Mouse (Mus musculus): ENCODE results near the gene Il23r. TPM values are rescaled to one million over a fixed set of nuclear protein-coding genes. Genes with fewer than 3 reads are reported as not detected.
A peak's percentile ranks its signal among the peaks of the same experiment; 100 is the strongest.
"Not testable (repeated sequence)": the region's sequence is repeated elsewhere in the genome, so short reads cannot be mapped to it uniquely, and the experiment has no call there.

Gene Il23r
- polyA plus RNA-seq (2016; fragmentation: Nextera tagmentation; extraction: Ambion mirVana): not detected in 2 replicates

DNA sequence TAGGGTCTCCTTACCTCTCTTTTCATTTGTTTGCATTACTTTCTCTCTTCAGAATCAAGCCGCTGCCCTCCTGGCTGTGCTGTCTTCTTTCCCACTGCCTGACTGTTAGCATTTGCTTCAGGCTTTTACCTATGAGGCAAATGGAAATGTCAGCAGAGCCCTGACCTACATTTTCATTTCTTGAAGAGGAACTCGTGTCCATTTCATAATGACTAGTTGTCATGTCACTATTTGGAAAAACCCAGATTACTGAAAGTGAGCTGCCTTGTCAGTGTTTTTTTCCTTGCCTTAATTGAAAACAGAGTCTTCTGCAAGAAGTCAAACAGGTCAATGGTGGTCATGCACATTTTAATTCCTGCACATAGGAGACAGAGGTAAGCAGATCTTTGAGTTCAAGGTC, at the start of gene Il23r:
Gene Il23r, minus strand, starts transcription at position 101 of the 400 bp plus-strand sequence.
- H3K4me1 ChIP-seq: no peaks in the 10 kb centered on the region
- H3K9me3 ChIP-seq (replicated peaks): no peaks in the 10 kb centered on the region
- WGBS: 81% methylated on average over 2 of the region's 2 CpGs
- no peak for DNase-seq (ENCODE audit: low spot score)
- H3K4me3 ChIP-seq: no peak within 1 kb of the TSS
- H3K27me3 ChIP-seq (ENCODE audit: low read depth, poor library complexity, severe bottlenecking): no peaks in the 10 kb centered on the region
- no peak within 1 kb of the TSS for H3K27ac ChIP-seq
- H3K36me3 ChIP-seq: no peaks in the 10 kb centered on the region

DNA sequence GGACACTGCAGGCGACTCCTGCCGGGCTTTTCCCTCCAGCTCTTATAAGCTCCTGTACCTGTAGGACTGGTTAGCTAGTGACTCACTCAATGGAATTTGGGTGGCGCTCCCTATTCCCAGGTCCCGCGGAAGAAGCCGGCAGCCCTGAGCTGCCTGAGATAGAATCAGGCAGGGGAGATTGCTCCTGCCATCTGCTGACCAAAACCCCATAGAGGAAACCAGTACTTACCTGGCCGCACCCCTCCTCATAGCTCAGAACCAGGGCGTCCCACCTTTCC, 44.1 kb upstream of the Il23r start, which contains the start of gene Tacstd2:
Gene Tacstd2, minus strand, starts transcription at position 20 of the 278 bp plus-strand sequence.
- DNase-seq (ENCODE audit: low spot score): peak; percentile 36
- 4% methylated on average over 8 of the region's 8 CpGs for WGBS

DNA sequence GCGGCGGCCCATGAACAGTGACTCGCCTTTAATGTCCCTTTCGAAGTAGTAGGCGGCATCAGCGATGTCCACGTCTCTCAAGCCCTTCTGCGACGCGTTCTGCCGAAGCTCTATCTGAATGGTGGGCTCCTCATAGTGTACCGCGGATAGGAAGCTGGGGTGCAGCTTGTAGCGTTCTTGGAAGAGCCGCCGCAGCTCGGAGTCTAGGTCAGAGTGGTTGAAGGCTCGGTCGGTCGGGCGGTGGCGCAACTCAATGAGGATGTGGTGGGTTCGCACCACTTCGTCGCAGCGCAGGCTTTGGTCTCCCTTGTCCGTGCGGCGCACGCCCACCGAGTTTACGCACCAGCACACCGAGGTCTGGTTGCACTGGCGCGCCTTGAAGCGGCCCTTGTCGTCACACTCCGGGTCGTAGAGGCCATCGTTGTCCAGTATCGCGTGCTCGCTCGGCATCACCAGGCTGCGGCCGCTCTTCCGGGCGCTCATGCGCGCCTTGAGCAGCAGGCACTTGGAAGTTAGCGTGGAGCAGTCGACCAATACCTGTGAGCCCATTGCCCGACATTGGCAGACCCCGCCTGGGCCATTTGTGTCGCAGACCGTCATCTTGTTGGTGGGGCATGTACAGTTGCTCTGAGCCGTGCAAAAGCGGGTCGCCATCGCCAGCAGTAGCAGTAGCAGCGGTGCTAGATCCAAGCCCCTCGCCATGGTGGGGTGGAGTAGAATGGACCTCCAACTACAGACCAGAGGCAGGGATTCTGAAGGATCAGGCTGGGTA, 43.5 kb upstream of the Il23r start:
- no peak overlapping the region for H3K27ac ChIP-seq

More for the DNA sequence above, 44.1 kb upstream of the Il23r start, which contains the start of gene Tacstd2:
- Histone ChIP-seq H3K27me3 (ENCODE audit: low read depth, poor library complexity, severe bottlenecking) (peaks cover 72% of the 10 kb centered on the region), H3K9me3 (replicated peaks) (no peaks in the 10 kb centered on the region), H3K4me3 (peak within 1 kb of the TSS; percentile 51), H3K36me3 (no peaks in the 10 kb centered on the region), H3K27ac (no peak within 1 kb of the TSS), H3K4me1 (peaks cover 22% of the 10 kb centered on the region)

DNA sequence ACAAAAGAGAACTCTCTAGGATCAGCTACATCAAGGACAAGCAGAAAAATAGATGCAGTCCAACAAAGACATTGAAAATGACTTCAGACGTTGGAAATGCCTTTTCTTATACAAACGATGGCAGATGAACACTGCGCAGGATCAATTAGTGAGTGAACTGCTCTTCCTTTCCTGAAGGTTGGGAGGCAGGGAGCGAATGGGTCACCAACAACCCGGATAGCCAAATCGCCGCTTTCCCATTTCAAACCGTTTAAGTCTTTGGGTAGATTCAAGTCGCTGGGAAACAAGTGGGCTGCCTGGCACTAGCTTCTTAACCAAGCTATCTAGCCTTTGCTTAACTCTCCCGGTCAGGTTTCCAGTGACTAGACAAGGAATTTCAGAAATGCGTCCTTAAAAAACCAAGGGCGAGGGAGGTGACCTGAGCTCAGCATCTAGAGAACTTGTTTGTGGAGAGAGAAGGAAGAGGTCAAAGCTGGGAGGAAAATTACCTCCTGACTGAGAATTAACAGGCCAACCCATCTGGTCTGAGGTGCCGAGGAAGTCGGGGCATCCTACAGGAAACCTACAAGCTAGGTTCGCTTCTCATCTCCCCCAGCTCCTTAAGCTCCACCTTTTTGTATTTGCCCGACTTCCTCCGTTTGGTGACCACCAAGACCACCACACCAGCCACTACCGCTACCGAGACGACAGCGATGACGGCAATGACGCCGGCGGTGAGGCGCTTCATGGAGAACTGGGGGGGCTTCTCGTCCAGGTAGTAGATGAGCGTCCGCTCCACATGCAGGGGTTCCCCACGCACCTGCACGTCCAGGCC, 42.7 kb upstream of the Il23r start:
- no peak overlapping the region for H3K27ac ChIP-seq
- no peaks in the 10 kb centered on the region for H3K36me3 ChIP-seq
- DNase-seq (ENCODE audit: low spot score): peak; percentile 35
- H3K27me3 ChIP-seq (ENCODE audit: low read depth, poor library complexity, severe bottlenecking): peaks cover 79% of the 10 kb centered on the region
- 8% methylated on average over 31 of the region's 31 CpGs for WGBS
- H3K4me1 ChIP-seq: peaks cover 22% of the 10 kb centered on the region
- peak overlapping the region; percentile 51 for H3K4me3 ChIP-seq
- H3K9me3 ChIP-seq (replicated peaks): no peaks in the 10 kb centered on the region

More for the DNA sequence above, 43.5 kb upstream of the Il23r start:
- peak; percentile 64 for DNase-seq (ENCODE audit: low spot score)
- H3K27me3 ChIP-seq (ENCODE audit: low read depth, poor library complexity, severe bottlenecking): peaks cover 77% of the 10 kb centered on the region
- no peaks in the 10 kb centered on the region for H3K36me3 ChIP-seq
- H3K4me1 ChIP-seq: peaks cover 22% of the 10 kb centered on the region
- 1% methylated on average over 62 of the region's 62 CpGs for WGBS
- peak overlapping the region; percentile 51 for H3K4me3 ChIP-seq
- H3K9me3 ChIP-seq (replicated peaks): no peaks in the 10 kb centered on the region

DNA sequence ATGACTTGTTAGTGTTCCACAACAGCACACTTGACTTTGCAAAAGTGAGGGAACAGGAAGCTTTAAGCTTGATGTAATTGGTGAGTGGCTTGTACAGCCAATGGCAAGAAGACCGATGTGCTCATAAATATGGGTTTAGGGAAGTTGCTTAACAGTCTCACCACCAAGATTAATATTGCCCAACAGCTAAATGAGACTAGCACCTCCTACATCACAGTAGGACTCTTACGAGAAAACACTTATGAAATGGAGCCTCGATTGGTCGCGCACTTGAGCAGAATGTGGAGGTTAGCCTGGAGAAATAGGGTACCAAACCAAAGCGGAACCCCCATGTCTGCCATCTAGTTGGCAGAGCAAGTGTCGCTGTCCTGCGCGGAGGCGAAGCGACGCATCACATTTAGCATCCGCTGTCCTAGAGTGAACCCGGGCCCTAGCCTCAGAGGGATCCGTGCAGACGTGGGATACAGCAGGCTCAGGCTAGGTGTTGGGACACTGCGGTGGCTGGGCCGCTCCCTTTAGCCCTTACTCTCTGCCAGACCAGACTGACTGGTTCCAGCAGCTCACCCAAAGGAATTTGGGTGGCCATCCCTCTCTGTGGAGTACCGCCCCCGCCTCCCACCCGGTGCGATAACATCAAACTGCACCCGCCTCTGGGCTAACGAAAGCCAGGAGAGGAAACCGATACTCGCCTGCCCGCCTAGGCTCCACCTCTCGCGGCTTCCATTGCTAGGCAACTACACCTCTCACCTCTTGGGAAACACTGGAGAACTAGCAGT, 41.2 kb upstream of the Il23r start:
- Histone ChIP-seq H3K27ac (no peak overlapping the region), H3K4me3 (peak overlapping the region; percentile 44), H3K27me3 (ENCODE audit: low read depth, poor library complexity, severe bottlenecking) (peaks cover 77% of the 10 kb centered on the region), H3K4me1 (peaks cover 22% of the 10 kb centered on the region), H3K9me3 (replicated peaks) (no peaks in the 10 kb centered on the region), H3K36me3 (no peaks in the 10 kb centered on the region)
- DNase-seq (ENCODE audit: low spot score): peak; percentile 67
- 8% methylated on average over 29 of the region's 29 CpGs for WGBS

DNA sequence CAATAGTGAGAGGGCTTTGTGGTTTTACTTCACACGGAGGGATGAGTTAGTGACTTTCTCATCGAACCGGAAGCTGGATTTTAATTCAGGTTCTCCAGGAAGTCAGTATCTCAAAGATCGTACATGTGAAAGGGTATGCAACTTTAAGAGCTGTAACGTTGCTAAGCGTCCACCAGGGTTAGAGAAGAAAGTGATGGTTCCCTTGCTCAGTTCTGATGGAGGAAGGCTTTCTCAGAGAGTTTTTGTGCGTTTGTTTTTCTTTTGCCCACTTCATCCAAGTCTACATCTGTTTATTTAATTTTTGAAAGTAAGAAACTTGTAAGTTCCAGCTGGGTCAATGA, 40.1 kb upstream of the Il23r start:
- H3K36me3 ChIP-seq: no peaks in the 10 kb centered on the region
- H3K4me1 ChIP-seq: peaks cover 22% of the 10 kb centered on the region
- peaks cover 66% of the 10 kb centered on the region for H3K27me3 ChIP-seq (ENCODE audit: low read depth, poor library complexity, severe bottlenecking)
- WGBS: 69% methylated on average over 7 of the region's 7 CpGs
- no peak overlapping the region for H3K27ac ChIP-seq
- no peak overlapping the region for H3K4me3 ChIP-seq
- no peak for DNase-seq (ENCODE audit: low spot score)
- H3K9me3 ChIP-seq (replicated peaks): no peaks in the 10 kb centered on the region

DNA sequence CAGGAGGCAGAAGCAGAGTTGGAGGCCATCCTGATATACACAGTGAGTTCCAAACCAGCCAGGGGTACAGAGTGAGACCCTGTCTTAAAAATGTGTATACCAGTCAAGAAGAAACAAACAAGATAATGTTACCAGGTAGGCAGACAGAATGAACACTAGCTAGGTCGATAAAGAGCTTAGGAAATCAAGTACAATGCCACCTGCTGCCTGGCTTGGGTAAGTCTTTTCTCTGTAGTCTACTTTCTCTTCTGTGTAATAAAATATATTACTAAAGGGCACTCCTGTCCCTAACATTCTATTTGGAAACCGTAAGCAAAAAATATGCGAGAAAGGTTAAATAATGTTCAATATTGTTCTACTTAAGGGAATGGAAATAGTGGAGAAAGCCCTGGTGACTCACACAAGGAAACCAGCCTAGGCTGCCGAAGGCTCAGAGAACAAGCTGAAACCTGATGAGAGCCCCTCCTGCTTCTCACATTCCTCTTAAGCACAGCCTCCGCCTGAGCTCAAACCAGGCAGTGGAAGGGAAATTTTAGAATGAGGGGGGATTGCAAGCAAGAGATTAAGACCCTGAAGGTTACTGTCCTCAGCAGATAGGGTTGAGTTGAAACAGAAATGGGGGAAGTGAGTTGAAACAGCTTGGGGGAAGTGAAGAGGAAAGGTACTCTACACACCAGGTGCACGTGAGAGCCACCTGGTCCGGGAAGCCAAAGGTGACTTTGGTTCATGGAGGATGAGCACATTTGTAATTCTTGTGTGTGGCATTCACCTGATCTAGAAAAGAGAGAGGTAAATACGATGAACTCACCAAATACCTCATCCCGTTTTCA, 39.6 kb upstream of the Il23r start:
- Histone ChIP-seq H3K4me3 (no peak overlapping the region), H3K4me1 (peaks cover 22% of the 10 kb centered on the region), H3K27ac (no peak overlapping the region), H3K27me3 (ENCODE audit: low read depth, poor library complexity, severe bottlenecking) (peaks cover 60% of the 10 kb centered on the region), H3K36me3 (no peaks in the 10 kb centered on the region), H3K9me3 (replicated peaks) (no peaks in the 10 kb centered on the region)
- no peak for DNase-seq (ENCODE audit: low spot score)
- WGBS: 64% methylated on average over 9 of the region's 9 CpGs

DNA sequence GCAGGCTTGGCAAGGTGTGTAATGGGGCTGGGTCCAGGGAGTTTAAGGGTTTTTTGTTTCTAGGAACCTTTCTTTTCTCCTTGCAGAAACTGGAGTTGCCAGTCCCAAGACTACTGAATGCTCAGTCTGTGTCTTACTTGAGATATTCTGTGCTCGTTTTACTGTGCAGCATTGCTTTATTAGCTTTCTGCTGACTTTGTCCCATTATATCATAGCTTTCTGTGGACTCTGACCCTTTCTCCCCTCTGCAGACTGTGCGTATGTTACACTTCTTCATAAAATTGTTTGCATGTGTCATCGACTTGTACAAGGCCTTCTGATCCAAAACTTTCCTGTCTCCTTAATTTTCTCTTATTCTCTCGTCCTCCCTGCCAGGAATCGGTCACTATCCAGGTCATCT, 34.7 kb upstream of the Il23r start:
- H3K4me1 ChIP-seq: no peaks in the 10 kb centered on the region
- H3K27ac ChIP-seq: no peak overlapping the region
- H3K27me3 ChIP-seq (ENCODE audit: low read depth, poor library complexity, severe bottlenecking): peaks cover 12% of the 10 kb centered on the region
- no peak overlapping the region for H3K4me3 ChIP-seq
- no peak for DNase-seq (ENCODE audit: low spot score)
- WGBS: 92% methylated on average over 5 of the region's 5 CpGs
- H3K36me3 ChIP-seq: no peaks in the 10 kb centered on the region
- H3K9me3 ChIP-seq (replicated peaks): no peaks in the 10 kb centered on the region

DNA sequence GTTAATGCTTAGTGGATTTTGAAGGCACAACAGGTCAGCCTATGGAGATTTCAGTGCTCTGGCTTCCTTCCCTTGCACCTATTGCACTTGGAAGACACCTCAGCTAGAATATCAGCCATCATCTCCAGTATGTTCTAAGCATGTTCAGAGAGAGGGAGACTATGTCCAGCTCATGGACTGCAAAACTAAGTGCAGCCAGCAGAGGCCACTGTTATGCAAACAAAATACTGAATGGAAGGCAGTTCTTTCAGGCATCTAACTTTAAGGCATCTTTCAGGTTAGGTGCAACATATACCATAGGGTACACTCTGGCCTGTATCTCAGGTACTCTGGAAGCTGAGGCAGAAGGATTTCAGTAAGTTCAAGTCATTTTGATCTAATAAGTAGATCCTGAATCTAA, 19.1 kb upstream of the Il23r start:
- no peaks in the 10 kb centered on the region for H3K9me3 ChIP-seq (replicated peaks)

DNA sequence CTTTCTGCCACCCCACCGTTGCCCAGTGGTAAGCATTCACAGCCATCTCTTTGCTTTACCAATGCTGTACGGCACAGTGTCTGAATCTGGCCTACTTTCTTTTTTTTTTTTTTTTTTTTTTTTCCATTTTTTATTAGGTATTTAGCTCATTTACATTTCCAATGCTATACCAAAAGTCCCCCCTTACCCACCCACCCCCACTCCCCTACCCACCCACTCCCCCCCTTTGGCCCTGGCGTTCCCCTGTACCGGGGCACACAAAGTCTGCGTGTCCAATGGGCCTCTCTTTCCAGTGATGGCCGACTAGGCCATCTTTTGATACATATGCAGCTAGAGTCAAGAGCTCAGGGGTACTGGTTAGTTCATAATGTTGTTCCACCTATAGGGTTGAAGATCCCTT, 10.3 kb upstream of the Il23r start:
- not testable (repeated sequence) for H3K4me1 ChIP-seq; DNase-seq (ENCODE audit: low spot score); H3K9me3 ChIP-seq (replicated peaks); H3K4me3 ChIP-seq; H3K27ac ChIP-seq; H3K27me3 ChIP-seq (ENCODE audit: low read depth, poor library complexity, severe bottlenecking); H3K36me3 ChIP-seq
- WGBS: 94% methylated on average over 2 of the region's 6 CpGs

More for the DNA sequence above, 19.1 kb upstream of the Il23r start:
- H3K27me3 ChIP-seq (ENCODE audit: low read depth, poor library complexity, severe bottlenecking): no peaks in the 10 kb centered on the region
- H3K27ac ChIP-seq: no peak overlapping the region
- no peaks in the 10 kb centered on the region for H3K36me3 ChIP-seq
- H3K4me3 ChIP-seq: no peak overlapping the region
- DNase-seq (ENCODE audit: low spot score): peak; percentile 41
- H3K4me1 ChIP-seq: no peaks in the 10 kb centered on the region

DNA sequence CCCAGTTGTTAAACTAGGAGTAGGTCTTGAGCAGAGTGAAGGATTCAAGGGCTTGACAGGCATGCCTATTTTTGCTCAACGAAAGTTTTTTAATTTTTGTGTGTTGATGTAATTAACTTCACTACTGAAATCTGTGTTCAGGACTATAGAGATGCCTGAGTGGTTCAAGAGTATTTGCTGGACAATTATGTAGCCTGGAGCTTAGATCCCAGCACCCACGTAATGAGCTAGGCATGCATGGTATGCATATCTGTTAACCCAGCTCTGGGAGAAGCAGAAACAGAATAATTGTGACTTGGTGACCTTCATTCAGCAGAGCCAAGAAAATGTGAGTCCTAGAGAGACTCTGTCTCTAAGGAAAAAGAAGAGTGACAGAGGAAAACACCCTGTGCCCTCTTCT, 10.6 kb downstream of the Il23r start:
- no peaks in the 10 kb centered on the region for H3K36me3 ChIP-seq
- no peak overlapping the region for H3K4me3 ChIP-seq
- H3K4me1 ChIP-seq: no peaks in the 10 kb centered on the region
- H3K9me3 ChIP-seq (replicated peaks): no peaks in the 10 kb centered on the region
- no peak overlapping the region for H3K27ac ChIP-seq
- no peak for DNase-seq (ENCODE audit: low spot score)
- WGBS: 79% methylated on average over 2 of the region's 2 CpGs
- H3K27me3 ChIP-seq (ENCODE audit: low read depth, poor library complexity, severe bottlenecking): no peaks in the 10 kb centered on the region

DNA sequence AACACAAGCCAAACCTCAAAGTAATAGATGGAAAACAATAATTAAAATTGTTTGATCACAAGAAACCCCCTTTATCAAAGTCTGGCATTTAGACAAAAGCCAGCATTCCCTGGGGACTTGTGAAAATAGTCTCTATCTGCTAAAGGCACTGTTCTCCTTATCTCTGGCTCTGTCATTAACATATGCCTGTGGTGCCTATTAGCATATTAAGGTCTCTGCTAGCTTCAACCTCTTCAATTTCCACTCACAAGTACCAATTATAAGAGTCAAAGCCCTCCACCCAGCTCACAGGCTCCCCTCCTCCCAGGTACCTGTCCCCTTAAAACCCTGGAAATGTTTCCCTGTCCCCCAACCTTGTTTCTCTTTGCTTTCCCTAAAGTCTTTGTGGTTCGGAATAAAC, 20.4 kb downstream of the Il23r start:
- Histone ChIP-seq H3K4me3 (no peak overlapping the region), H3K4me1 (no peaks in the 10 kb centered on the region), H3K27me3 (ENCODE audit: low read depth, poor library complexity, severe bottlenecking) (peaks cover 16% of the 10 kb centered on the region), H3K27ac (no peak overlapping the region), H3K9me3 (replicated peaks) (no peaks in the 10 kb centered on the region), H3K36me3 (no peaks in the 10 kb centered on the region)
- WGBS: 13% methylated on average over 1 of the region's 1 CpGs
- no peak for DNase-seq (ENCODE audit: low spot score)
